Mouse (Mus musculus): Measurements from ENCODE around the gene Grb2. TPM values are rescaled to one million over a fixed set of nuclear protein-coding genes. Genes with fewer than 3 reads are reported as not detected.

Grb2 gene
- polyA plus RNA-seq, 1 experiment, result 42.6 TPM

- 0 out of 2 replicates have a peak, but pooled peaks cover 1% of the 10 kb centered on the region for H3K36me3 ChIP-seq (ENCODE audit: control insufficient read depth, insufficient read depth, low read length)
- H3K4me1 ChIP-seq (ENCODE audit: control insufficient read depth, insufficient read depth, low read length), result peaks cover 15% of the 10 kb centered on the region
- no peak overlapping the region for H3K4me3 ChIP-seq (ENCODE audit: insufficient read depth, low read depth, low read length)
- no peak for DNase-seq
- no peak for TF ChIP-seq CTCF (conservative IDR thresholded peaks at IDR 0.05; ENCODE audit: insufficient read depth, insufficient read length, low read depth, low read length)
- no peak for TF ChIP-seq POLR2A (IDR thresholded peaks at IDR 0.05; ENCODE audit: low read depth, low read length)
- H3K27ac ChIP-seq (ENCODE audit: insufficient read depth, low read depth, low read length), result no peak overlapping the region
- H3K27me3 ChIP-seq (replicated peaks; ENCODE audit: control insufficient read depth, insufficient read depth, low read length), result no peaks in the 10 kb centered on the region
- WGBS, result 74% methylated on average over 23 of the region's 23 CpGs
Observed at GRCm38 (mm10) chr11:115608421-115609399, 99.7 kb downstream of the Grb2 start.

GRCm38 (mm10) chr11:115606733-115607132, 101.7 kb downstream of the Grb2 start:
- Histone ChIP-seq H3K27me3 (replicated peaks; ENCODE audit: control insufficient read depth, insufficient read depth, low read length) (no peaks in the 10 kb centered on the region), H3K36me3 (ENCODE audit: control insufficient read depth, insufficient read depth, low read length) (0 out of 2 replicates have a peak, but pooled peaks cover 1% of the 10 kb centered on the region), H3K4me1 (ENCODE audit: control insufficient read depth, insufficient read depth, low read length) (peaks cover 14% of the 10 kb centered on the region; the same call in 1 of the 2 replicates), H3K27ac (ENCODE audit: insufficient read depth, low read depth, low read length) (no peak overlapping the region), H3K4me3 (ENCODE audit: insufficient read depth, low read depth, low read length) (no peak overlapping the region)
- DNase-seq, result no peak
- no peak for TF ChIP-seq POLR2A (IDR thresholded peaks at IDR 0.05; ENCODE audit: low read depth, low read length)
- no peak for TF ChIP-seq CTCF (conservative IDR thresholded peaks at IDR 0.05; ENCODE audit: insufficient read depth, insufficient read length, low read depth, low read length)
- WGBS, result 92% methylated on average over 18 of the region's 18 CpGs

- under 1% methylated on average over 26 of the region's 26 CpGs for WGBS
- peak; percentile 48 for DNase-seq
Observed at GRCm38 (mm10) chr11:115604304-115604696, 104.1 kb downstream of the Grb2 start.

GRCm38 (mm10) chr11:115603476-115604303, 104.7 kb downstream of the Grb2 start, which contains the start of the genes Mrps7 and Gga3:
Mrps7 (plus strand) TSS chr11:115603925.
Gga3 (minus strand) TSS chr11:115604051.
- H3K4me1 ChIP-seq (ENCODE audit: control insufficient read depth, insufficient read depth, low read length), result peaks cover 6% of the 10 kb centered on the region; the same call in 1 of the 2 replicates
- WGBS, result under 1% methylated on average over 92 of the region's 93 CpGs
- H3K4me3 ChIP-seq (ENCODE audit: insufficient read depth, low read depth, low read length), result peak within 1 kb of the TSS; percentile 93
- DNase-seq, result peak; percentile 96
- no peaks in the 10 kb centered on the region for H3K27me3 ChIP-seq (replicated peaks; ENCODE audit: control insufficient read depth, insufficient read depth, low read length)
- TF ChIP-seq POLR2A (IDR thresholded peaks at IDR 0.05; ENCODE audit: low read depth, low read length) (peak; percentile 68), CTCF (conservative IDR thresholded peaks at IDR 0.05; ENCODE audit: insufficient read depth, insufficient read length, low read depth, low read length) (no peak)
- peak within 1 kb of the TSS; percentile 99 for H3K27ac ChIP-seq (ENCODE audit: insufficient read depth, low read depth, low read length)
- 0 out of 2 replicates have a peak, but pooled peaks cover 1% of the 10 kb centered on the region for H3K36me3 ChIP-seq (ENCODE audit: control insufficient read depth, insufficient read depth, low read length)

More at GRCm38 (mm10) chr11:115604304-115604696, 104.1 kb downstream of the Grb2 start:
- peaks cover 6% of the 10 kb centered on the region; the same call in 1 of the 2 replicates for H3K4me1 ChIP-seq (ENCODE audit: control insufficient read depth, insufficient read depth, low read length)
- peak overlapping the region; percentile 93 for H3K4me3 ChIP-seq (ENCODE audit: insufficient read depth, low read depth, low read length)
- no peaks in the 10 kb centered on the region for H3K27me3 ChIP-seq (replicated peaks; ENCODE audit: control insufficient read depth, insufficient read depth, low read length)
- no peak for TF ChIP-seq CTCF (conservative IDR thresholded peaks at IDR 0.05; ENCODE audit: insufficient read depth, insufficient read length, low read depth, low read length)
- TF ChIP-seq POLR2A (IDR thresholded peaks at IDR 0.05; ENCODE audit: low read depth, low read length), result no peak
- peak overlapping the region; percentile 99 for H3K27ac ChIP-seq (ENCODE audit: insufficient read depth, low read depth, low read length)
- H3K36me3 ChIP-seq (ENCODE audit: control insufficient read depth, insufficient read depth, low read length), result 0 out of 2 replicates have a peak, but pooled peaks cover 1% of the 10 kb centered on the region

- Histone ChIP-seq H3K4me1 (ENCODE audit: control insufficient read depth, insufficient read depth, low read length) (peaks cover 6% of the 10 kb centered on the region; the same call in 1 of the 2 replicates), H3K4me3 (ENCODE audit: insufficient read depth, low read depth, low read length) (peak overlapping the region; percentile 93), H3K36me3 (ENCODE audit: control insufficient read depth, insufficient read depth, low read length) (0 out of 2 replicates have a peak, but pooled peaks cover 1% of the 10 kb centered on the region), H3K27ac (ENCODE audit: insufficient read depth, low read depth, low read length) (peak overlapping the region; percentile 77), H3K27me3 (replicated peaks; ENCODE audit: control insufficient read depth, insufficient read depth, low read length) (no peaks in the 10 kb centered on the region)
- under 1% methylated on average over 15 of the region's 15 CpGs for WGBS
- TF ChIP-seq POLR2A (IDR thresholded peaks at IDR 0.05; ENCODE audit: low read depth, low read length), result no peak
- TF ChIP-seq CTCF (conservative IDR thresholded peaks at IDR 0.05; ENCODE audit: insufficient read depth, insufficient read length, low read depth, low read length), result no peak
- DNase-seq, result no peak
Observed at GRCm38 (mm10) chr11:115603128-115603475, 105.3 kb downstream of the Grb2 start.

- no peaks in the 10 kb centered on the region for H3K36me3 ChIP-seq (ENCODE audit: control insufficient read depth, insufficient read depth, low read length)
- peaks cover 6% of the 10 kb centered on the region; the same call in 1 of the 2 replicates for H3K4me1 ChIP-seq (ENCODE audit: control insufficient read depth, insufficient read depth, low read length)
- H3K4me3 ChIP-seq (ENCODE audit: insufficient read depth, low read depth, low read length), result no peak overlapping the region
- no peak for DNase-seq
- no peak overlapping the region for H3K27ac ChIP-seq (ENCODE audit: insufficient read depth, low read depth, low read length)
- TF ChIP-seq CTCF (conservative IDR thresholded peaks at IDR 0.05; ENCODE audit: insufficient read depth, insufficient read length, low read depth, low read length) (no peak), POLR2A (IDR thresholded peaks at IDR 0.05; ENCODE audit: low read depth, low read length) (no peak)
- no peaks in the 10 kb centered on the region for H3K27me3 ChIP-seq (replicated peaks; ENCODE audit: control insufficient read depth, insufficient read depth, low read length)
- WGBS, result 69% methylated on average over 4 of the region's 4 CpGs
Observed at GRCm38 (mm10) chr11:115601174-115601573, 107.2 kb downstream of the Grb2 start.
